Mouse (Mus musculus): ENCODE results near the gene Nrxn3. TPM values are rescaled to one million over a fixed set of nuclear protein-coding genes. Genes with fewer than 3 reads are reported as not detected.

The Nrxn3 gene
- polyA plus RNA-seq, 1 experiment from 2014 or later: 0.82 TPM

GRCm38 (mm10) chr12:89290736-89291574 is 568.3 kb downstream of the Nrxn3 start:
- H3K4me2 ChIP-seq: no peak overlapping the region
- no peak overlapping the region for H3K4me3 ChIP-seq (replicated peaks)
- no peaks in the 10 kb centered on the region for H3K4me1 ChIP-seq (replicated peaks)
- DNase-seq (no peak), ATAC-seq (ENCODE audit: low read depth) (no peak)
- H3K27me3 ChIP-seq: no peaks in the 10 kb centered on the region
- 32% methylated on average over 4 of the region's 4 CpGs for WGBS (ENCODE audit: insufficient replicate concordance)
- H3K9ac ChIP-seq: no peak overlapping the region
- H3K36me3 ChIP-seq: no peaks in the 10 kb centered on the region
- H3K27ac ChIP-seq: no peak overlapping the region
- H3K9me3 ChIP-seq (replicated peaks): no peaks in the 10 kb centered on the region

- 28% methylated on average over 4 of the region's 4 CpGs for WGBS (ENCODE audit: insufficient replicate concordance)
These were observed 579.3 kb downstream of the Nrxn3 start for GRCm38 (mm10) chr12:89302011-89302410.

GRCm38 (mm10) chr12:89310200-89310599 is 587.5 kb downstream of the Nrxn3 start:
- 44% methylated on average over 1 of the region's 1 CpGs for WGBS (ENCODE audit: insufficient replicate concordance)
- DNase-seq (no peak), ATAC-seq (ENCODE audit: low read depth) (no peak)
- Histone ChIP-seq H3K9ac (no peak overlapping the region), H3K27me3 (no peaks in the 10 kb centered on the region), H3K4me3 (replicated peaks) (no peak overlapping the region), H3K4me1 (replicated peaks) (no peaks in the 10 kb centered on the region), H3K4me2 (no peak overlapping the region), H3K27ac (no peak overlapping the region), H3K36me3 (no peaks in the 10 kb centered on the region), H3K9me3 (replicated peaks) (no peaks in the 10 kb centered on the region)

More at GRCm38 (mm10) chr12:89302011-89302410, 579.3 kb downstream of the Nrxn3 start:
- Histone ChIP-seq H3K27me3 (no peaks in the 10 kb centered on the region), H3K27ac (no peak overlapping the region), H3K4me1 (replicated peaks) (no peaks in the 10 kb centered on the region), H3K4me2 (no peak overlapping the region), H3K36me3 (no peaks in the 10 kb centered on the region), H3K9me3 (replicated peaks) (no peaks in the 10 kb centered on the region), H3K9ac (no peak overlapping the region), H3K4me3 (replicated peaks) (no peak overlapping the region)
- no peak for ATAC-seq (ENCODE audit: low read depth)
- DNase-seq: peak; percentile 7

DNA sequence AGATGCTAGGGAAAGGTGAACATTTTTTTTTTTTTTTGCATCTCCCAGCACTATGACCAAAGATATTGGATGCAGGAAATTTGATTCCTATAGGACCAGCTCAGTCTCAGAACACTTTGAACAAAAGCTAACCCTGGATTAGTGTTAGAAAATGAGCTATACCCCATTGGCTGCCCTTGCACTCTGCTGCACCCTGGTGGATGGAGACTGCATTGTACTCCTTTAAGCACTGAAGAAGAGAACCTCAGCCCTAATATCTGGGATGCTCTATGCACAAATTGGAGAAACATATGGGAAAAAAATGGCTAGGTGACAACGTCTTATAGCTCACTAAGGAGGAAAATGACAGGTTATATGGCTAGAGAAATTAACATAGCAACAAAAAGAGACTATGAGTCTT is 589.9 kb downstream of the Nrxn3 start:
- no peak overlapping the region for H3K9ac ChIP-seq
- no peak overlapping the region for H3K27ac ChIP-seq
- DNase-seq (no peak), ATAC-seq (ENCODE audit: low read depth) (no peak)
- H3K9me3 ChIP-seq (replicated peaks): no peaks in the 10 kb centered on the region
- no peaks in the 10 kb centered on the region for H3K4me1 ChIP-seq (replicated peaks)
- H3K4me3 ChIP-seq (replicated peaks): no peak overlapping the region
- WGBS (ENCODE audit: insufficient replicate concordance): 19% methylated on average over 1 of the region's 1 CpGs
- no peaks in the 10 kb centered on the region for H3K36me3 ChIP-seq
- H3K4me2 ChIP-seq: no peak overlapping the region
- H3K27me3 ChIP-seq: no peaks in the 10 kb centered on the region

DNA sequence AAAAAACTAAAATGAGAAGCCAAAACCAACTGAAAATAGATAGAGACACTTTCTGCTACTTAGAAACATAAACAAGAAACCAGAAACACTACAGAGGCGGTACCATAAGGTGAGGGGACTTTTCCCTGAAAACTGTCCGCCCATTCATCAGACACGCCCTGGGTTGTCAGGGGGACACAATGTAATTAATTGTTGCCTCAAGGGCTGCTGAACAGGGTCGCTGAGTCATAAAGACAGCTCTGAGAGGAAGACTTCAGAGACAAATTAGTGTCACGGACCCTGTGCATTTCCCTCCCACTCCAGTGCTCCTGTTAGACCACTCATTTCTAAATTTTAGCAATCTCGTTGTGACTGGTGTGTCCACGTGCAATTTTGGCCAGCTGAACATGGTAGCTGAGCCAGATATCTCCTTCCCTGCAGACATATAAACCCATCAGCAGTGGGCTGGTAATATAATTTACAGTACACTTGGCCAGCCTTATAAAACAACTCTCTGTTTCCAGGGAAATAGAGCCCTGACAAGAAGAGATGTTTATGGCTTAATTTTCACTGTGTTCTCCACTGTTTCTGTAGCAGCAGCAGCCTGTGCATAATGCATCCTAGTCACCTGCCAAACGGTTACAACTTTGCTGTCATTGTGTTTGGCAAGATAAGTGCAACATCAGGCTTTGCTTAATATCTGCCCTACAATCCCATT is 603.3 kb downstream of the Nrxn3 start:
- Histone ChIP-seq H3K4me1 (replicated peaks) (no peaks in the 10 kb centered on the region), H3K9ac (no peak overlapping the region), H3K36me3 (no peaks in the 10 kb centered on the region), H3K4me2 (no peak overlapping the region), H3K27ac (no peak overlapping the region), H3K4me3 (replicated peaks) (no peak overlapping the region), H3K9me3 (replicated peaks) (no peaks in the 10 kb centered on the region), H3K27me3 (no peaks in the 10 kb centered on the region)
- WGBS (ENCODE audit: insufficient replicate concordance): 50% methylated on average over 8 of the region's 8 CpGs
- ATAC-seq (ENCODE audit: low read depth) (no peak), DNase-seq (no peak)

DNA sequence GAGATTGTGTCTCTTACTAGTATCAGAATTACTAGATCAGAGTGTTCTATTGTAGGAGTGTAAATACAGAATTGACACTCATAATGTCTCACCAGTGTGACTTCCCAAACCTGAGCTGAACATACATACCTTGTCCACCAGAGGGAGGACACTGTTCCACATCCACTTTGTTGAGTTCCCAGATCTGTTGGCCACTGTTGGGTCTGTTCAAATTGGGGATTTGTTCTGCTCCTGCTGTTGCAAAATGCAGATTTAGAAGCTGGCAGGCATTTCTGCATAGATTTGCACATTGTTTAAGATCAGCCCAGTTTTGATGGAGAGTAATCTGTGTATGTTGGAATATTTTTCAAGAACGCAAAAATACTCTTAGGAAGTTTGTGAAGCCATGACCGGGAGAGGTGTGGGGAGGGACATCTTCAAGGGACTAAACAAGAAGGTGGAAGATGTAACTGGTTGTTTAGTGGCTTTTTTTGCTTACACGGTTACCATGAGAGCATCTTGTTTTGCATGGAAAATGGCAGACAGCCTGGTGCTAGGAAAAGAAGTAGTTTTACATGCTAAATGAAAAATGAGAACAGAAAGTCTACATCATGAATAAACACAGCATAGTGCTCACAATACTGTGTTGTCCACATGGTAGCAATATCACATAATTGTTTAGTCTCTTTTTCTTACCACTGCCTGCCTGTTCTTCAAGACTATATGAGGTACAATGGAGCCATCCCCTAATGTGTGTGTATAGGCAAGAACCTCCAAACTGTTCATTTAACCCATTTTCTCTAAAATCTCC is 609.0 kb downstream of the Nrxn3 start:
- Histone ChIP-seq H3K27me3 (no peaks in the 10 kb centered on the region), H3K36me3 (no peaks in the 10 kb centered on the region), H3K4me3 (replicated peaks) (no peak overlapping the region), H3K27ac (no peak overlapping the region), H3K4me1 (replicated peaks) (no peaks in the 10 kb centered on the region), H3K9ac (no peak overlapping the region), H3K9me3 (replicated peaks) (no peaks in the 10 kb centered on the region), H3K4me2 (no peak overlapping the region)
- DNase-seq: no peak
- ATAC-seq (ENCODE audit: low read depth): no peak
- 65% methylated on average over 3 of the region's 3 CpGs for WGBS (ENCODE audit: insufficient replicate concordance)

DNA sequence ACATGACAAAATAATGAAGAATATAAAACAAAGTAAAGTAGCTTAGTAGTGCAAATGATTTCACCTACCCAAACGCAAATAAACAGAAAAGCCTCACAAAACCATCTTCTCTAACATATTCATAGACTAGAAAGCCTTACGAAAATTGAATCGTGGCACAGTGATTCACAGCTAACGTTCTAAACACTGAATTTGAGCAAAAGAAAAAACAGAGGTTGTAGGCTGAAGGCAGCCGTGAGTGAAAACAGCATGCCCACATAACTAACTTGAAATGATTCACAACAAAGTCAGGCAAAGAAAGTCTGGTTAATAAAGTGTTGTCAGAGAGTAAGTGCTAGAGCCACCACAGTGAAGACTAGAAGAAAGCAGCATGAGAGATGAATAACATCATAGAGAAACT is 610.8 kb downstream of the Nrxn3 start:
- H3K27ac ChIP-seq: no peak overlapping the region
- no peak for DNase-seq
- no peak overlapping the region for H3K9ac ChIP-seq
- no peaks in the 10 kb centered on the region for H3K36me3 ChIP-seq
- H3K4me3 ChIP-seq (replicated peaks): no peak overlapping the region
- no peak overlapping the region for H3K4me2 ChIP-seq
- WGBS (ENCODE audit: insufficient replicate concordance): 57% methylated on average over 5 of the region's 5 CpGs
- no peak for ATAC-seq (ENCODE audit: low read depth)
- H3K4me1 ChIP-seq (replicated peaks): no peaks in the 10 kb centered on the region
- no peaks in the 10 kb centered on the region for H3K9me3 ChIP-seq (replicated peaks)
- no peaks in the 10 kb centered on the region for H3K27me3 ChIP-seq

GRCm38 (mm10) chr12:89364850-89365249 is 642.2 kb downstream of the Nrxn3 start:
- ATAC-seq (ENCODE audit: low read depth) (no peak), DNase-seq (no peak)
- no peaks in the 10 kb centered on the region for H3K9me3 ChIP-seq (replicated peaks)
- WGBS (ENCODE audit: insufficient replicate concordance): 16% methylated on average over 4 of the region's 4 CpGs
- H3K36me3 ChIP-seq: no peaks in the 10 kb centered on the region
- H3K9ac ChIP-seq: no peak overlapping the region
- no peak overlapping the region for H3K4me3 ChIP-seq (replicated peaks)
- H3K4me2 ChIP-seq: no peak overlapping the region
- no peaks in the 10 kb centered on the region for H3K27me3 ChIP-seq
- no peaks in the 10 kb centered on the region for H3K4me1 ChIP-seq (replicated peaks)
- H3K27ac ChIP-seq: no peak overlapping the region

DNA sequence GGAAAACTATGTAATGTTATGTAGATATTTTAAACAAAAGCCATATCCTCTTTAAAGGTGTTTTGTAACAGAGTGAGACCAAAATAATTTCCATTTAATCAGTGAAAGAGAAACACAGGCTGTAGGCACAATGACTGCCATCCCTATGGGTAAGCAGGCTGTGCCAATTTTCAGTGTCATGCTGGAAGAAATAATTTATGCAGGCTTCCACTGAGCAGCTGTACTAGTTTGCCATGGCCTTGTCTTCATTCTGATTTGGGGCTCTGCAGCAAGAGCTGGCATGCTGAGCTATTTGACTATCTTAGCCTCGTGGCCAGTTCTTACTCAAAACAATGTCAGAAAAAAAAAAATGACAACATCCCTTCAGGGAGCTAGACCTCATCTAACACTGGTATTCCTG is 647.3 kb downstream of the Nrxn3 start:
- no peaks in the 10 kb centered on the region for H3K27me3 ChIP-seq
- 23% methylated on average over 1 of the region's 1 CpGs for WGBS (ENCODE audit: insufficient replicate concordance)
- no peak overlapping the region for H3K9ac ChIP-seq
- DNase-seq (no peak), ATAC-seq (ENCODE audit: low read depth) (no peak)
- no peaks in the 10 kb centered on the region for H3K9me3 ChIP-seq (replicated peaks)
- H3K4me1 ChIP-seq (replicated peaks): no peaks in the 10 kb centered on the region
- H3K4me3 ChIP-seq (replicated peaks): no peak overlapping the region
- H3K36me3 ChIP-seq: no peaks in the 10 kb centered on the region
- no peak overlapping the region for H3K4me2 ChIP-seq
- no peak overlapping the region for H3K27ac ChIP-seq

DNA sequence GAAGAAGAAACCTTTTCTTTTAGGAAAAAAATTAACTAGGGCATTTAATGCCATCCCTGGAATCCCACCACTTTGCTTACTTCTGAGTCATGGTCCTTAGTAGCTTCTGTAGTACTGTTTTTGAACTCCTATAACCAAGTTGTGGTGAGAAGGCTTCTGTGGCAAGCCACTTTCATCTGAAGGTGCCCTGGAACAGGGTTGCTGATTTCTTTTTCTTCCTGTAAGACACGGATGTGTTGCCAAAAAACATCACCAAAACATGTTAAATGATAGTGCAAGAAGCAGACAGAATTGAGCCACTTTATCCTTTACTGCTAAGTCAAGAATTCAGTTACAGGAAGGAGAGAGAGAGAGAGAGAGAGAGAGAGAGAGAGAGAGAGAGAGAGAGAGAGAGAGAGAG is 653.9 kb downstream of the Nrxn3 start:
- Histone ChIP-seq H3K4me2 (no peak overlapping the region), H3K27me3 (no peaks in the 10 kb centered on the region), H3K9ac (no peak overlapping the region), H3K36me3 (no peaks in the 10 kb centered on the region), H3K4me3 (replicated peaks) (no peak overlapping the region), H3K27ac (no peak overlapping the region), H3K9me3 (replicated peaks) (no peaks in the 10 kb centered on the region), H3K4me1 (replicated peaks) (no peaks in the 10 kb centered on the region)
- ATAC-seq (ENCODE audit: low read depth) (no peak), DNase-seq (no peak)
- 33% methylated on average over 1 of the region's 1 CpGs for WGBS (ENCODE audit: insufficient replicate concordance)

GRCm38 (mm10) chr12:89377051-89377643 is 654.5 kb downstream of the Nrxn3 start:
- Histone ChIP-seq H3K36me3 (no peaks in the 10 kb centered on the region), H3K4me1 (replicated peaks) (no peaks in the 10 kb centered on the region), H3K4me3 (replicated peaks) (no peak overlapping the region), H3K9me3 (replicated peaks) (no peaks in the 10 kb centered on the region), H3K27ac (no peak overlapping the region), H3K27me3 (no peaks in the 10 kb centered on the region), H3K9ac (no peak overlapping the region), H3K4me2 (no peak overlapping the region)
- ATAC-seq (ENCODE audit: low read depth) (no peak), DNase-seq (no peak)
- 46% methylated on average over 5 of the region's 5 CpGs for WGBS (ENCODE audit: insufficient replicate concordance)
